Mouse (Mus musculus): ENCODE data around the gene Pacs1. TPM values are rescaled to one million over a fixed set of nuclear protein-coding genes. Genes with fewer than 3 reads are reported as not detected.

The Pacs1 gene
- polyA plus RNA-seq, 2 experiments = 8.2 to 8.3 TPM

GRCm38 (mm10) chr19:5275736-5276135, 2.8 kb upstream of the Pacs1 start:
- WGBS (ENCODE audit: insufficient replicate concordance) = 84% methylated on average over 5 of the region's 5 CpGs
- DNase-seq (ENCODE audit: low read depth in 3 of 3, low spot score in 3 of 3) = no peak
- Histone ChIP-seq H3K4me2 (ENCODE audit: low read depth) (no peak overlapping the region), H3K27ac (no peak overlapping the region), H3K4me3 (ENCODE audit: insufficient read depth in 1 of 2, low read depth in 2 of 2, low read length in 2 of 2) (no peak overlapping the region), H3K9me3 (ENCODE audit: control insufficient read depth, low read length) (no peaks in the 10 kb centered on the region), H3K27me3 (ENCODE audit: control insufficient read depth, insufficient read depth, low read length) (no peaks in the 10 kb centered on the region), H3K9ac (replicated peaks) (no peak overlapping the region), H3K36me3 (replicated peaks; ENCODE audit: control insufficient read depth, insufficient read depth, low read depth) (peaks cover 51% of the 10 kb centered on the region), H3K4me1 (replicated peaks; ENCODE audit: control insufficient read depth in 2 of 2, insufficient read depth in 2 of 2, low read length in 1 of 2) (peaks cover 8 to 17% of the 10 kb centered on the region in 2 experiments; a peak in 3 of 4 replicates)
- TF ChIP-seq CTCF (IDR thresholded peaks at IDR 0.05; ENCODE audit: low read depth) (no peak), EP300 (IDR thresholded peaks at IDR 0.05; ENCODE audit: low read depth) (no peak)
- ATAC-seq (ENCODE audit: insufficient read depth) = no peak

DNA sequence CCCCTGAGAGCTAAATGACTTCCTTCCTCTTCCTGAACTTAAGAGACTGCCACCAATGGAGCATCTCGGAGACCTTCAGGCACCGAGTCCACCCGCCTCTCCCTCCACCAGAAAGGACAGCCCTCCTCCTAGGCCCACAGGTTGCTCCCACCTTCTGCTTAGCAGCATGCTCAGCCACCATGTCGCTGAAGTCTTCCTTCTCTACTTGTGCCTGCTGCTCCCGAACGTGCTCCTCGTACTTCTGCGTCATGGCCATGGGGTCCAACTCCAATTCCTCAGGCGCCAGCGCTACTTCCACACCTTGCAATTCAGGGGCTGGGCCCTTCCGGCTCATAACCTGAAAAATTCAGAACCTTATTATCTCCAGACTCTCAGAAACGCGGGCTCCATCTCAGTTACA, 1.7 kb upstream of the Pacs1 start:
- WGBS (ENCODE audit: insufficient replicate concordance) = 81% methylated on average over 13 of the region's 13 CpGs
- H3K9me3 ChIP-seq (ENCODE audit: control insufficient read depth, low read length) = no peaks in the 10 kb centered on the region
- TF ChIP-seq EP300 (IDR thresholded peaks at IDR 0.05; ENCODE audit: low read depth) (no peak), CTCF (IDR thresholded peaks at IDR 0.05; ENCODE audit: low read depth) (no peak)
- H3K27me3 ChIP-seq (ENCODE audit: control insufficient read depth, insufficient read depth, low read length) = no peaks in the 10 kb centered on the region
- H3K27ac ChIP-seq = no peak overlapping the region
- H3K36me3 ChIP-seq (replicated peaks; ENCODE audit: control insufficient read depth, insufficient read depth, low read depth) = peaks cover 46% of the 10 kb centered on the region
- H3K4me2 ChIP-seq (ENCODE audit: low read depth) = no peak overlapping the region
- H3K4me3 ChIP-seq (ENCODE audit: insufficient read depth in 1 of 2, low read depth in 2 of 2, low read length in 2 of 2) = no peak overlapping the region
- no peak for ATAC-seq (ENCODE audit: insufficient read depth)
- peaks cover 12 to 25% of the 10 kb centered on the region in 2 experiments; a peak in 3 of 4 replicates for H3K4me1 ChIP-seq (replicated peaks; ENCODE audit: control insufficient read depth in 2 of 2, insufficient read depth in 2 of 2, low read length in 1 of 2)
- no peak for DNase-seq (ENCODE audit: low read depth in 3 of 3, low spot score in 3 of 3)
- H3K9ac ChIP-seq (replicated peaks) = no peak overlapping the region

GRCm38 (mm10) chr19:5273916-5274315, 997 bp upstream of the Pacs1 start:
- ATAC-seq (ENCODE audit: insufficient read depth) (no peak), DNase-seq (ENCODE audit: low read depth in 3 of 3, low spot score in 3 of 3) (no peak)
- TF ChIP-seq EP300 (IDR thresholded peaks at IDR 0.05; ENCODE audit: low read depth) = no peak
- TF ChIP-seq CTCF (IDR thresholded peaks at IDR 0.05; ENCODE audit: low read depth) = no peak
- Histone ChIP-seq H3K9me3 (ENCODE audit: control insufficient read depth, low read length) (no peaks in the 10 kb centered on the region), H3K36me3 (replicated peaks; ENCODE audit: control insufficient read depth, insufficient read depth, low read depth) (peaks cover 39% of the 10 kb centered on the region), H3K4me3 (ENCODE audit: insufficient read depth in 1 of 2, low read depth in 2 of 2, low read length in 2 of 2) (no peak overlapping the region; a peak in 1 of 4 replicates), H3K4me2 (ENCODE audit: low read depth) (peak overlapping the region; percentile 92), H3K27me3 (ENCODE audit: control insufficient read depth, insufficient read depth, low read length) (no peaks in the 10 kb centered on the region), H3K27ac (peak overlapping the region; percentile 64; the same call in 1 of the 2 replicates), H3K4me1 (replicated peaks; ENCODE audit: control insufficient read depth in 2 of 2, insufficient read depth in 2 of 2, low read length in 1 of 2) (peaks cover 13 to 30% of the 10 kb centered on the region in 2 experiments), H3K9ac (replicated peaks) (no peak overlapping the region)
- WGBS (ENCODE audit: insufficient replicate concordance) = 49% methylated on average over 4 of the region's 4 CpGs

DNA sequence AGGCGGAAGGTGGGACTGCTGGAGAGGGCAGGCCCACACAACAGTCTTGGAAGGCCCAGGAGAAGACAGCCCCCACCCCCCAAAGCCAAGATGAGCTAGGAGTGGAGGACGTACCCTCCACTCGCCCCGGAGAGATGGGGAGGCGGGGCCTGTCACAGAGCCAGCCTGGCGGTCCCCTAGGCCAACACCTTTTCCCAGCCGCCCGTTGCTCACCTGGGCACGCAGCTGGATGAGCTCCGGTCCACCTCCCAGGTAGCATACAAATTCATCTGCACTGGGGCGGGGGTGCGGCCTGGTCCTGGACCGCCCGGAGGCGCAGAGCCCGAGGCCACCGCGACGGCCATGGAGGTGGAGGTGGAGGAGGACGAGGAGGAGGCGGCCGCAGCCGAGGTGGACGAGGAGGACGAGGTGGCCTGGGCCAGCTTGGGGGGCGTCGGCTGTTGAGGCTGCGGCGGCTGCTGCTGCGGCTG, 558 bp downstream of the Pacs1 start:
- no peak for TF ChIP-seq CTCF (IDR thresholded peaks at IDR 0.05; ENCODE audit: low read depth)
- TF ChIP-seq EP300 (IDR thresholded peaks at IDR 0.05; ENCODE audit: low read depth) = no peak
- no peaks in the 10 kb centered on the region for H3K27me3 ChIP-seq (ENCODE audit: control insufficient read depth, insufficient read depth, low read length)
- WGBS (ENCODE audit: insufficient replicate concordance) = under 1% methylated on average over 22 of the region's 30 CpGs
- ATAC-seq (ENCODE audit: insufficient read depth) = no peak
- H3K27ac ChIP-seq = peak overlapping the region; percentile 24
- H3K9me3 ChIP-seq (ENCODE audit: control insufficient read depth, low read length) = no peaks in the 10 kb centered on the region
- H3K9ac ChIP-seq (replicated peaks) = peak overlapping the region; percentile 84
- no peak for DNase-seq (ENCODE audit: low read depth in 3 of 3, low spot score in 3 of 3)
- peak overlapping the region; percentile 70 to 82 for H3K4me3 ChIP-seq (ENCODE audit: insufficient read depth in 1 of 2, low read depth in 2 of 2, low read length in 2 of 2)
- H3K4me1 ChIP-seq (replicated peaks; ENCODE audit: control insufficient read depth in 2 of 2, insufficient read depth in 2 of 2, low read length in 1 of 2) = peaks cover 26 to 40% of the 10 kb centered on the region in 2 experiments
- peak overlapping the region; percentile 92 for H3K4me2 ChIP-seq (ENCODE audit: low read depth)
- peaks cover 24% of the 10 kb centered on the region for H3K36me3 ChIP-seq (replicated peaks; ENCODE audit: control insufficient read depth, insufficient read depth, low read depth)

DNA sequence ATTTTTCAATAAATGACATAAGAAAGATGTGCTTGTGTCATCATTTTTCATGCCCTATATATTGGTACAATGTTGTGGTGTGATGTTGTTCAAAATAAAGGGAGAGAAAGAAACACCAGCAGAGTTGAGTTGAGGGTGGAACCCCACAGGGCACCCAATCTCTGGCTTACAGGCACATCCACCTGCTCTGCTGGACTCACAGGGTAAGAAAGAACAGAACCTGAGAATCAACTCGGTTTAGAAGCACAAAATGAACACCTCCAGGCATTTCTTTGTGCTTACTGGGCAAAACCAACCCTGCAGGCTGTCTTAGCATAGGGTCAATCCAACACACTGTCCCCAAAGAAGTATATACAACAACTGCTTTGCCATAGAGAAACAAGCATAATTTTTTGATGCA, 1.5 kb downstream of the Pacs1 start:
- DNase-seq (ENCODE audit: low read depth in 3 of 3, low spot score in 3 of 3) (no peak), ATAC-seq (ENCODE audit: insufficient read depth) (no peak)
- peaks cover 34 to 48% of the 10 kb centered on the region in 2 experiments for H3K4me1 ChIP-seq (replicated peaks; ENCODE audit: control insufficient read depth in 2 of 2, insufficient read depth in 2 of 2, low read length in 1 of 2)
- no peaks in the 10 kb centered on the region for H3K9me3 ChIP-seq (ENCODE audit: control insufficient read depth, low read length)
- peak overlapping the region in 1 of 2 experiments; percentile 82; a peak in 3 of 4 replicates for H3K4me3 ChIP-seq (ENCODE audit: insufficient read depth in 1 of 2, low read depth in 2 of 2, low read length in 2 of 2)
- TF ChIP-seq CTCF (IDR thresholded peaks at IDR 0.05; ENCODE audit: low read depth) (no peak), EP300 (IDR thresholded peaks at IDR 0.05; ENCODE audit: low read depth) (no peak)
- peak overlapping the region; percentile 84 for H3K9ac ChIP-seq (replicated peaks)
- WGBS (ENCODE audit: insufficient replicate concordance) = 23% methylated on average over 1 of the region's 1 CpGs
- peaks cover 19% of the 10 kb centered on the region for H3K36me3 ChIP-seq (replicated peaks; ENCODE audit: control insufficient read depth, insufficient read depth, low read depth)
- H3K27ac ChIP-seq = peak overlapping the region; percentile 5
- peak overlapping the region; percentile 92 for H3K4me2 ChIP-seq (ENCODE audit: low read depth)
- no peaks in the 10 kb centered on the region for H3K27me3 ChIP-seq (ENCODE audit: control insufficient read depth, insufficient read depth, low read length)

Data from liver, embryonic 14.5 days (tissue).